Mouse (Mus musculus) thymus, adult 2 months (tissue): Measurements from ENCODE around the gene Ncstn.

Source experiments
- CTCF ChIP-seq: fragments of 200-500 bp; IDR thresholded peaks from 2 replicates; pipeline ENCODE4 v1.5.1; 2012; ENCODE audit warnings: mild to moderate bottlenecking, control low read depth, low read length, moderate library complexity, borderline replicate concordance; ENCODE audit not compliant: control insufficient read depth, poor library complexity, insufficient read depth; ENCODE audit errors: extremely low read depth
- POLR2A ChIP-seq: fragments of 200-500 bp; IDR thresholded peaks from 2 replicates; pipeline ENCODE4 v1.6.1; 2012; ENCODE audit warnings: mild to moderate bottlenecking, low read length, control low read depth, moderate library complexity; ENCODE audit not compliant: control insufficient read depth, poor library complexity, insufficient read depth; ENCODE audit errors: extremely low read depth

GRCm38 (mm10) chr1:172017517-172018070 lies 65.0 kb downstream of the Ncstn start:
- TF ChIP-seq CTCF: no peak
- TF ChIP-seq POLR2A: no peak
